Mouse (Mus musculus) A20 (cell line): Measurements from ENCODE around the gene Myzap.

Experiments used
- DNase-seq: peaks from one replicate; pipeline ENCODE4 v3.0.0-alpha.2; 2011; ENCODE audit warnings: low read depth, low spot score

Myzap gene

GRCm38 (mm10) chr9:71604914-71605635, 12.9 kb upstream of the Myzap start:
- no peak for DNase-seq

DNA sequence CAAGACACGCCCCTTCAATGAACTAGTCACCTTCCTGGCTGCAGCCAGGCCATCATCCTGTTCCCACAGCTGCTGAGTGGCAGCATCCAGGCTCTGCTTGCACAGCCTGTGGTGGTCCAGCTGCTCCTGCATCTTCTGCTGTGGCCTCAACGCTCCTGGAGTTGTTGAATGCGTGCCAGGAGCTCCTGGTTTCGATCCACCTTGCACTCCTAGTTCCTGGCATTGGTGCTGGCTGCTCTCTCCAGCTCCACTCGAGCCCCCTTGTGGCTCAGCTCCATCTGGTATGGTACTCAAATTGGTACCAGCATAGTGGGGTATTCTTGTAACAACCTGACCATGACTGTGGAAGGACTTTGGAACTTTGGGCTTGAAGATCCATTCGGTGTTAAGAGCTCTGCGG, 7.7 kb upstream of the Myzap start:
- no peak for DNase-seq

DNA sequence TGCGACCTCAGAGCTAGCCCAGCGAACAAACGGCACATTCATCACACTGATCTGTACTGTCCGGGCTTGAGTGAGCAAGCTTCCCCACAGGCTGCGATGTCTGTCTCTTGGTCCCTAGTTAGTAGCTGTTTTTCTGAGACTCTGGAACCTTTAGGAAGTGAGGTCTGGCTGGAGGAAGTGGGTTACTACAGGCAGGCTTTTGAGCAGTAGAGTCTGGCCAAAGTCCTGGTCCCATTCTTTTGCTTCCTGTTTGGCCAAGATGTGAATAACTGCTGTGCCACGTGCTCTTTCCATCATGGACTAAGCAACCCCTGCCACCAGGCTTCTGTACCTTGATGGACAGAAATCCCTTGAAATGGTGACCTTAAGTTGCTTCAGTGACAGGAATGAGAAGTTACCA, 4.7 kb upstream of the Myzap start:
- no peak for DNase-seq

- peak; percentile 66 for DNase-seq
These were observed 571 bp upstream of the Myzap start for GRCm38 (mm10) chr9:71592577-71593285.

DNA sequence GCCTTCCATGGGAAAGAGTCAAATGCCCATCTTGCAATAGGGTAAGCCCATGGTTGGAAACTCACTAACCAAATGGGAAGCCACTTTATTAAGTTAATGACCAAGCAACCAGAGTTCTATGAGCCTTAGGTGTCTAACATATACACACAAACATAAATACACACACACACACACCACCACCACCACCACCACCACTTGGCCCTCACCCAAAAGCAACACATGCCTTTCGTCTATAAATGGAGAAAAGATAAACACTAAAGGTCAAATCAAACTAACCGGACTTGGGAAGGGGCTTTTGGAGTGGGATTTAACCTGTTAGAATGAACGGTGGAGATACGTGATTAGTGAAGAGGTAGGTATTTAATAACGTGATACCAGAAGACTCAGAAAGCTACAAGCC, 1.1 kb downstream of the Myzap start:
- DNase-seq: no peak

DNA sequence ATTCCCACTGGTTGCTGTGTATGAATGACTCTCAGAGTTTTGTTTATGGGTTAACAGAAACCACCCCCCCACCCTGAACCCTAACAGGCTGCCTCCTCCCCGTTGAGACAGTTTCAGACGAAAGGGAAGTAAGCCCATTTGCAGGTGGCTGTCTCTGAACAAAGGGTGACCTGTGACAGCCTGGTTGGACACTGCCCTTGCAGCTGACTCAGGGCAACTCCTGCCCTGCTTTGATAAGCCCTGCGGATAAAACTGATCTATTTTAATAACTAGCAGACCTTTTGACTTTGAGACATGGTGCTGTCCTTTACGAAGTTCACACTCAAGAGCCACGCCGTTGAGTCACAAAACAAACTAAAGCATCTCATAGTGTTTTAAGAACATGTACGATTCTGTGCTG, 2.4 kb downstream of the Myzap start:
- DNase-seq: peak; percentile 90

- DNase-seq: peak; percentile 67
These were observed 3.1 kb downstream of the Myzap start for GRCm38 (mm10) chr9:71588930-71589592.

GRCm38 (mm10) chr9:71586408-71586807, 5.8 kb downstream of the Myzap start:
- DNase-seq: no peak

GRCm38 (mm10) chr9:71582771-71583170, 9.4 kb downstream of the Myzap start:
- DNase-seq: no peak

- no peak for DNase-seq
These were observed 13.1 kb downstream of the Myzap start for GRCm38 (mm10) chr9:71578896-71579564.

DNA sequence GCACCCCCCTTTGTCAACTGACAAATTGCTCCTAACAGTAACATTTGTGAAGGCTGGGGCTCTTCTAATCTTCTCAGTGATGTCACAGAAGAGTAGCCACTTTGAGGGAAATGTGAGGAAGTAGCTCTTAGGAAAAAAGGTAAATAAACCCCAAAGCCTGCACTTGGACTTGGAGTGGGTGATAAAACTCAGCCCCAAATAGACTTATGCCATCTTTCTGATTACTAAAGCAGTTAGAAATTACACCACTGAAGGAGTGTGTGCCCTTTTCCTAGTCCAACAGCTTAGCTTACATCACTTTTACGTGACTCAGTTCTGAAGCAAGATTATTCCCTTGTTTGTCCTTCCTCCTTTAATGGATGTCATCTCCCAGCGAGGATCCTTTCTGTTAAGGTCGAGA, 17.7 kb downstream of the Myzap start:
- no peak for DNase-seq

DNA sequence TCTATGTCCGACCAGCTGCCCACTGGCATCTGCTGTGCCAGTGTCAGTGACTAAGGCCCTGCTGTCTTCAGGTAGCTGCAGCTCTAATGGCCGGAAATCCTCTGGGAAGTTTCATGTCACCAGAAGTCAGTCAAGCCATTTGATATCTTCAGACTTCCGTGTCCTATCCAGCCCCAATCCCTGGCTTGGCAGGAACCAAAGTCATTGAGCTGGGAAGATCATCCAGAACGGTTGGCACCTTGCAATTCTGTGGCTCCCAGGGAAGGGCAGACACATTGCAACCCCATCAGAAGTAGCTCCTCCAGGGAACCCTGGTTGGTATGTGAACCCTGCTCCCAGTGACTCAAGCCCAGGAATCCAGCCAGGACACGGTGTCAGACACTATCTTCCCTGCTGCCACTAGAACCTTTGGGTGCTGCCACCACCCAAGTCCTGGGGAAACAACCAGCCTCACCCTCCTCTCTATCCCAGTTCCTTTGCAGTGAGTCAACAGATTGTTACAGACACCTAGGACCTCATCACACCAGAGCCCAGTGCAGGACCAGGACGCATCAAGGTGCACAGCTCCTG, 18.3 kb downstream of the Myzap start:
- DNase-seq: no peak

DNA sequence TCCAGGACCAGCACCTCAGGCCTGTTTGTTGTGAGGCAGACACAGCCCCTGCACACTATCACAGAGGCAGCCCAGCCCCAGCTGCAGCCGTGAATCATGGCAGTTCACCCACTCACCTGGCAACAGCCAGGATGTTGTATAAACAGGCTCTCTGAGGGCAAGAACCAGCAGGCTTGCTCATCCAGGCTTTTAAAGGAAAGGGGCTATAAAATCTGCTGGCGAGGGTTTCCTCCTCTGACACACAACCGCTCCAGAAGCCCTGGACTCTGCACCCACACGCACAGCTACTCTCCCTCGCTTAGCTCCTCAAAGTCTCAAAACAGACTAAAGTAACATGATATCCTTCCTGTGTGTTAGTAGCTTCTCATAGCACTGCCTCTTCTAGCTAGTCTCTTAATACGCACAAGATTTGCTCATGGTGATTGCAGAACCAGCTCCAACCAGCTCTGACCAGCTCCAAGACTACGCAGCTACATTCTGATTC, 21.0 kb downstream of the Myzap start:
- DNase-seq: no peak

GRCm38 (mm10) chr9:71570170-71570569, 22.0 kb downstream of the Myzap start:
- no peak for DNase-seq

DNA sequence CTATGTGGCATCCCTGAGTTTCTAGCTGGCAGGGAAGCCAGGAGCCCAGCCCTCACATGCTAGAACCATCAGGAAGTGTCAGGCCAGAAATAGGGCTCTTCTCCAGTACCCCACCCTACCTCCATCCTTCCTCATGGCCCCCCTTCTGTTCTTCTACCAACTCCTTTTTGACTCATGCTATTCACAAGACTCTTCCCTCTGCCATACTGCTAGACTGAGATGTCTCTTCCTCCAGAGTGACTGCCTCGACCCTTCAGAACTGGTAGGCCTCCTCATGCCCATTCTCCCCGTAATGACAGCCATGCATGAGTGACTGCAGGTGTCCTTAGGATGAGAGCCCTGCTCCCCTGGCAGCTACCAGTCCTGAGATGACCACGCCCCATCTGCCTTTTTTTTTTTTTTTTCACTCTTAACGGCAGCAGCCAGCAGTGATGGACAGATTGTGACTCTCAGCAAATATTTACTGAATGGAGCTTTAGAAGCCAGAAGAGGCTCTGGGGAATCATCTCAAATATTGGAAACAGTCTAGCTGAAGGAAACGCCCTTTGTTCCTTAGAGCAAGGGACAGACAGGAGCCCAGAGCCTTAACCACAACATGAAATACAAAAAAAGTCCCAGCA, 23.7 kb downstream of the Myzap start:
- peak; percentile 78 for DNase-seq

GRCm38 (mm10) chr9:71567391-71567790, 24.8 kb downstream of the Myzap start:
- no peak for DNase-seq

DNA sequence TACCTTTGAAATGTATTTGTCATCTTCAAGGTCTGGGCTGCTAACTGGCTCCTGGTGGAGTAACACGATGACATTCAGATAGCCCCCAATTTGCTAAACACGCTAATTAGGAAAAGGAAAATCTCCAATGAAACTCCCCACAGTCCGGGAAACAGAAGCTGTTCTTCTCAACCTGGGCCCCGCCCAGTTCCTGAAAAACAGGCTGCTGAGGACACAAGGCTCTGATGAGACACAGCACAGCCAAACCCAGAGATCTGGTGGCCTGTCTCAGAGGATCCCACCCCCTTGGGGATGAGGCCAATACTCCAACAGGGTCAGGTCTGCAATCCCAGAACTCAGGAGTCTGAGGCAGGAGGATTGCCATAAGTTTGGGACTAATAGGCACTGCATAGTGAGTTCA, 25.4 kb downstream of the Myzap start:
- no peak for DNase-seq

DNA sequence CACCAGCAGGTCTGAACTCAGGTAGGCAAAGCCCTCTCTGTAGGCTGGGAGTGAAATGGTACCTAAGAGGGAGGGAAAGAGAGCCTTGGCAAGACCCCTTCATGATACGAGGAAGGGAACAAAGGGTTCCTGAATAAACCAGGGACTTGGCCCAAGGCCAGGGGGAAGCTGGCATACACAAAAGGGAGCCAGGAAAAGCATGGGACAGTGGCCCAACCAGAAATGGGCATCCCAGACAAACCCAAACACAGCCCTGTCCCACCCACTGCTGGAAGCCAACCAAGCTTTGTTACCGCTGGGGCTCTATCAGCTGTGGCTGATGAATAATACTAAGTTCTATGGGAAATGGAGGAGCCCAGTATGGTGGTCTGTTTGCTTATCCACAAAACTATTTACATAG, 34.4 kb downstream of the Myzap start:
- DNase-seq: no peak

GRCm38 (mm10) chr9:71554001-71554400, 38.2 kb downstream of the Myzap start:
- peak; percentile 21 for DNase-seq

DNA sequence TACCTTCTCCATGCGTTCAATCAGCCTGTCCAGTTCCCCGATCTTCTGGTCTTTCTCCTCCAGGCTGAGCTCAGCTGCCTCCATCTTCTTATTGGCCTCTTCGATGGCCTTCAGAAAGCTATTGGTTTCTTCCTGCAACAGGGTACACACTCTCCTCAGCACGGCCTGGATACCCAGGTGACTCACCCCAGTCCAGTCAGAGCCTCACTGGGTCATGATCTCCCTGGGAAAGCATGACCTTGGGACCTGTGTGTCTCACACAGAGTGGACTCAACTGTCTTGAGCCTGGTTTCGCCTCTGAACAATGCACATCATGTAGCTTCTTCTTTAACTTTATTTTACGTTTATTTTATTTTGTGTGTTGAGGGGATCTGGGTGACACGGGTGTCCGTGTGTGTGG, 42.0 kb downstream of the Myzap start:
- DNase-seq: no peak

DNA sequence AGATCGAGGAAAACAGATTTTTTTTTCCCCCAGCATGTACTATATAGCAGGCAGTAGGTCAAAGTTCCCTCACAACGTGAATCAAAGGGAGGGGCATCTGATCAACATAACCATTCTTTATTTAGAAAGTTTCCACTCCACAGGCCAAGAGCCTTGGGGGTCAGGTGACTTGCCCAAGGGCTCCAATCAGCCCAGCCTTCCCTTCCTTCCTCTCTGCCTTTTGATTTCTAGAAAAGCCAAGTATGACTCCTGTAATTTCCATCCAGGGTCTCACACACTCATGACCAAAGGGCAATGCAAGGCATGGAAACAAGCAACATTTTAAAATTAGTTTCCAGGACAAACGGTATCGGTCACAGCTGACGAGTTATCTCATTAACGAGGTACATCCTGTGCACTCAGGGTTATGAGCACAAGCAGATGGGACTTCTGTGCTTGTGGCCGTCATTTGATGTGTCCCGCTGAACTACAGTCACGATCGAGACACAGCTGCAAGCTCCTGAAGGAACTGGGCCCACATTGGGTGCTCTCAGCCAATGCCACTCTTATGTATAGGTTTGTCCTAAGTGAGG, 44.4 kb downstream of the Myzap start:
- DNase-seq: no peak
